In the genomic region with DNA sequence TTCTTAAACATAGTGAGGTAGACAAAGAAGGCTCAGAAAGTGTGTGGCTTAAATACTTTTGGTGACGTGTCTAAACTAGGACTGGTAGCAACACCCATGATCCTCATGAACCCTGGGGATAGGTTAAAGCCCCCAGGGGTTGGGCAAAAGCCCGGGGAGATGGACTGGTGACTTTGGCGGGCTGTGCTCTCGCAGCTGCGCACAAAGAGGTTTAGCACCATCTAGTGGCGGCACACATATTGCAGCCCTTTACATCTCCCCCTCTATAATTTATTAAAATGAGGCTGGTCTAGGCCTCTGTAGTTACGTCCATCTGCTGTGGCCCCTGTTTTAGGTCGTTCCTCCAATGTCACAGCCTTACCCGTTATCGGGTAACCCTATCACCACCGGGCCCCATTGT, we compare ENCODE assay signal across 11 mouse cellular contexts. TPM values are rescaled to one million over a fixed set of nuclear protein-coding genes. Genes with fewer than 3 reads are reported as not detected.
A peak's percentile ranks its signal among the peaks of the same experiment; 100 is the strongest.
DNase-seq lines count a peak whose midpoint lies in the region; ATAC-seq and TF ChIP-seq lines count a peak whose summit lies in the region.
"Not testable (repeated sequence)": the region's sequence is repeated elsewhere in the genome, so short reads cannot be mapped to it uniquely, and the experiment has no call there.
"Had no signal": no experiment of that assay in that cellular context is flagged by ENCODE, and none has a peak within 500 bp of the region (broad histone marks: within the 10 kb centered on the region; RNA-seq: fewer than 3 reads in every experiment).

No protein-coding gene starts in this region.

- not testable (repeated sequence) for H3K4me1 ChIP-seq in hindbrain, postnatal 0 days (ENCODE audit: insufficient read depth, low read length)

- TF ChIP-seq CTCF in Patski (IDR thresholded peaks at IDR 0.05): peak; percentile 72
- peak; percentile 65 for TF ChIP-seq CTCF in gastrocnemius, adult 2 months (IDR thresholded peaks at IDR 0.05)
- peak; percentile 66 for TF ChIP-seq CTCF in hindbrain, postnatal 0 days (IDR thresholded peaks at IDR 0.05; ENCODE audit: low read depth)

- H3K9ac ChIP-seq in hindbrain, postnatal 0 days (replicated peaks; ENCODE audit: low read length): not testable (repeated sequence)

- not testable (repeated sequence) for H3K27me3 ChIP-seq in Patski; hindbrain, postnatal 0 days (ENCODE audit: insufficient read depth, low read length)

- ATAC-seq in Patski; hindbrain, postnatal 0 days: not testable (repeated sequence)

- H3K9me3 ChIP-seq in hindbrain, postnatal 0 days (ENCODE audit: low read length): not testable (repeated sequence)

- not testable (repeated sequence) for H3K36me3 ChIP-seq in hindbrain, postnatal 0 days (ENCODE audit: insufficient read depth, low read length)

- POLR2A ChIA-PET in Patski (lab: Charles Lee): not testable (repeated sequence)

- H3K4me3 ChIP-seq in gastrocnemius, adult 2 months; hindbrain, postnatal 0 days (ENCODE audit: low read length): not testable (repeated sequence)

- not testable (repeated sequence) for H3K27ac ChIP-seq in gastrocnemius, adult 2 months; hindbrain, postnatal 0 days

- CTCF ChIA-PET in Patski (lab: Charles Lee): not testable (repeated sequence)

- DNase-seq in Patski (ENCODE audit: low read depth, low spot score): not testable (repeated sequence)
- DNase-seq in cerebellum, adult 9-11 months: peak; percentile 1
- peak; percentile 43 for DNase-seq in gastrocnemius, adult 2 months
- DNase-seq in hindbrain, postnatal 0 days (ENCODE audit: low spot score): peak; percentile 45
- peak; percentile 18 to 65 for DNase-seq in layer of hippocampus, postnatal 25 days (ENCODE audit: extremely low spot score in 1 of 2, low spot score in 1 of 2)
- peak; percentile 59 for DNase-seq in lung, postnatal 14 days
- DNase-seq in right cerebral cortex, postnatal 14 days: peak; percentile 56
- DNase-seq in urinary bladder, postnatal 36 days (ENCODE audit: low spot score in 2 of 2): peak; percentile 8 to 13

- intact Hi-C loops in gastrocnemius, adult 2 months (cut with DNase I): not testable (repeated sequence)

- not testable (repeated sequence) for H3K4me2 ChIP-seq in hindbrain, postnatal 0 days (ENCODE audit: low read depth, low read length)

- WGBS in hindbrain, postnatal 0 days: 14% methylated on average over 8 of the region's 11 CpGs

- in situ Hi-C loops in Patski (cut with MboI; ENCODE audit: low pct_unique_long_range_greater_than_20kb): not testable (repeated sequence)

RNA-seq across cellular contexts. Expression of a gene that starts 14.7 kb away (rescaled TPM):
- 0.04 TPM for polyA plus RNA-seq in Patski (2021)
- total RNA-seq in gastrocnemius, adult 2 months (2021): not detected
- total RNA-seq in hindbrain, postnatal 0 days (2014; rRNA removed): 0.07 TPM in 1 of 2 replicates, not detected in the other
- not detected in 2 replicates for polyA plus RNA-seq in hindbrain, postnatal 0 days (2015; fragmentation: Nextera tagmentation; extraction: Ambion mirVana)
- total RNA-seq in layer of hippocampus, postnatal 25 days (2021): not detected
- total RNA-seq: heart, postnatal 25 days; left cerebral cortex, postnatal 10 days had no signal
- polyA plus RNA-seq: midbrain, embryonic 16.5 days had no signal

RNA-seq across cellular contexts. Expression of a gene that starts 40.9 kb away (rescaled TPM):
- polyA plus RNA-seq in Patski (2021): not detected
- total RNA-seq in gastrocnemius, adult 2 months (2021): under 1 TPM in 1 of 2 experiments, not detected in 1; 0.11 TPM
- not detected in 2 replicates for total RNA-seq in hindbrain, postnatal 0 days (2014; rRNA removed)
- not detected in 2 replicates for polyA plus RNA-seq in hindbrain, postnatal 0 days (2015; fragmentation: Nextera tagmentation; extraction: Ambion mirVana)
- not detected for total RNA-seq in layer of hippocampus, postnatal 25 days (2021)
- total RNA-seq: left cerebral cortex, postnatal 10 days had no signal
- polyA plus RNA-seq: midbrain, embryonic 16.5 days had no signal

RNA-seq across cellular contexts. Expression of a gene that starts 44.9 kb away (rescaled TPM):
- 0.33 TPM for polyA plus RNA-seq in Patski (2021)
- not detected for total RNA-seq in gastrocnemius, adult 2 months (2021)
- 0.37 TPM in 1 of 2 replicates, not detected in the other for total RNA-seq in hindbrain, postnatal 0 days (2014; rRNA removed)
- polyA plus RNA-seq in hindbrain, postnatal 0 days (2015; fragmentation: Nextera tagmentation; extraction: Ambion mirVana): 0.41 and 1.2 TPM in 2 replicates
- not detected for total RNA-seq in layer of hippocampus, postnatal 25 days (2021)
- total RNA-seq: heart, postnatal 25 days had no signal
- polyA plus RNA-seq: midbrain, embryonic 16.5 days had no signal
